Mouse (Mus musculus): ENCODE measurements around the gene Pou2f2. TPM values are rescaled to one million over a fixed set of nuclear protein-coding genes. Genes with fewer than 3 reads are reported as not detected.
A peak's percentile ranks its signal among the peaks of the same experiment; 100 is the strongest.

Pou2f2 gene
- under 1 TPM; 0.53 to 0.68 TPM for total RNA-seq (2021)

- DNase-seq: peak; percentile 70 to 73
- intact Hi-C loops (cut with DNase I): no loop called here
Measured at GRCm38 (mm10) chr7:25179606-25180161, at the start of gene Pou2f2. TSS of gene Pou2f2 (minus strand) at chr7:25179726.

- DNase-seq: no peak
- intact Hi-C loops (cut with DNase I): no loop called here
Measured at GRCm38 (mm10) chr7:25227523-25228300, 48.2 kb upstream of the Pou2f2 start.

- no peak for DNase-seq
- intact Hi-C loops (cut with DNase I): loop anchor here (2.0 kb wide), 1 partner anchor 14 kb away; the partner anchor contains the start of gene Gsk3a
Measured at GRCm38 (mm10) chr7:25222275-25222967, 42.9 kb upstream of the Pou2f2 start.

GRCm38 (mm10) chr7:25221102-25221883 is 41.8 kb upstream of the Pou2f2 start, which contains the start of gene Zfp526:
TSS of gene Zfp526 (plus strand) at chr7:25221425.
- intact Hi-C loops (cut with DNase I): no loop called here
- DNase-seq: peak; percentile 96 to 97

GRCm38 (mm10) chr7:25220457-25221101 is 41.1 kb upstream of the Pou2f2 start, which contains the start of gene Dedd2:
TSS of gene Dedd2 (minus strand) at chr7:25220615.
- intact Hi-C loops (cut with DNase I): no loop called here
- DNase-seq: peak; percentile 47 to 48

GRCm38 (mm10) chr7:25219756-25220456 is 40.4 kb upstream of the Pou2f2 start:
- intact Hi-C loops (cut with DNase I): no loop called here
- DNase-seq: peak; percentile 95

- no peak for DNase-seq
- intact Hi-C loops (cut with DNase I): no loop called here
Measured at GRCm38 (mm10) chr7:25219416-25219750, 39.9 kb upstream of the Pou2f2 start.

- DNase-seq: peak in 1 of 2 experiments; percentile 55
- intact Hi-C loops (cut with DNase I): no loop called here
Measured at GRCm38 (mm10) chr7:25218705-25219415, 39.3 kb upstream of the Pou2f2 start.

GRCm38 (mm10) chr7:25217653-25218395 is 38.3 kb upstream of the Pou2f2 start:
- no peak for DNase-seq
- intact Hi-C loops (cut with DNase I): no loop called here

- no peak for DNase-seq
- intact Hi-C loops (cut with DNase I): no loop called here
Measured at GRCm38 (mm10) chr7:25214172-25214571, 34.6 kb upstream of the Pou2f2 start.

GRCm38 (mm10) chr7:25213099-25213498 is 33.6 kb upstream of the Pou2f2 start:
- DNase-seq: no peak
- intact Hi-C loops (cut with DNase I): no loop called here

- intact Hi-C loops (cut with DNase I): no loop called here
- DNase-seq: no peak
Measured at GRCm38 (mm10) chr7:25210482-25210881, 31.0 kb upstream of the Pou2f2 start.

- intact Hi-C loops (cut with DNase I): no loop called here
- DNase-seq: no peak
Measured at GRCm38 (mm10) chr7:25209161-25209622, 29.7 kb upstream of the Pou2f2 start.

GRCm38 (mm10) chr7:25206094-25206830 is 26.7 kb upstream of the Pou2f2 start:
- intact Hi-C loops (cut with DNase I): no loop called here
- DNase-seq: peak in 1 of 2 experiments; percentile 33

GRCm38 (mm10) chr7:25205355-25206093 is 26.0 kb upstream of the Pou2f2 start:
- no peak for DNase-seq

GRCm38 (mm10) chr7:25203624-25204023 is 24.1 kb upstream of the Pou2f2 start:
- no peak for DNase-seq
- intact Hi-C loops (cut with DNase I): no loop called here

More at GRCm38 (mm10) chr7:25205355-25206093, 26.0 kb upstream of the Pou2f2 start:
- intact Hi-C loops (cut with DNase I): no loop called here

All from heart, postnatal 36 days (tissue).